Mouse (Mus musculus) lung, embryonic 14.5 days (tissue): Measurements from ENCODE around the gene 6430548M08Rik. TPM values are rescaled to one million over a fixed set of nuclear protein-coding genes. Genes with fewer than 3 reads are reported as not detected.
A peak's percentile ranks its signal among the peaks of the same experiment; 100 is the strongest.

Experiments
- ATAC-seq: fragments of 200-750 bp; cut with Nextera tagmentation; 2 replicates; pipeline ENCODE4 v1.8.0; 2017; ENCODE audit warnings: mild to moderate bottlenecking, moderate TSS enrichment, moderate library complexity; ENCODE audit not compliant: insufficient read depth
- DNase-seq: peaks from one replicate; pipeline ENCODE4 v3.0.0-alpha.2; 2015
- H3K27ac ChIP-seq: fragments of 300-500 bp; sonication (generic); 2 replicates; pipeline ENCODE4 v1.5.1; 2014; ENCODE audit warnings: low read depth, mild to moderate bottlenecking, moderate library complexity
- H3K27me3 ChIP-seq: fragments of 300-500 bp; sonication (generic); 2 replicates; pipeline ENCODE4 v1.6.1; 2014; ENCODE audit warnings: low read length, control low read depth; ENCODE audit not compliant: insufficient read depth
- H3K36me3 ChIP-seq: fragments of 300-500 bp; sonication (generic); 2 replicates; pipeline ENCODE4 v1.6.1; 2014; ENCODE audit warnings: control low read depth; ENCODE audit not compliant: insufficient read depth
- H3K4me1 ChIP-seq: fragments of 300-500 bp; sonication (generic); 2 replicates; pipeline ENCODE4 v1.6.1; 2014; ENCODE audit warnings: antibody characterized with exemption, control low read depth; ENCODE audit not compliant: insufficient read depth
- H3K4me2 ChIP-seq: fragments of 300-500 bp; sonication (generic); 2 replicates; pipeline ENCODE4 v1.6.1; 2014; ENCODE audit warnings: mild to moderate bottlenecking
- H3K4me3 ChIP-seq: fragments of 300-500 bp; sonication (generic); 2 replicates; pipeline ENCODE4 v1.5.1; 2014; ENCODE audit warnings: low read depth, low read length
- H3K9ac ChIP-seq: fragments of 300-500 bp; sonication (generic); 2 replicates; pipeline ENCODE4 v1.6.1; 2014
- H3K9me3 ChIP-seq: fragments of 300-500 bp; sonication (generic); 2 replicates; pipeline ENCODE4 v1.6.1; 2016; ENCODE audit warnings: low read depth, low read length, control low read depth
- CTCF ChIP-seq: IDR thresholded peaks from 2 replicates; pipeline ENCODE4 v1.5.1; 2016; ENCODE audit warnings: antibody characterized with exemption, low read depth
- WGBS: fragments of 180-500 bp; shearing (Covaris S2); extraction: QIAGEN DNeasy Blood & Tissue Kit; methylation state at CpG from one replicate; pipeline ENCODE4 v1.1.7; 2014; 5-methylcytosine and 5-hydroxymethylcytosine counted together
- polyA plus RNA-seq: library from polyadenylated mRNA; unstranded; fragments of >200 nt; fragmentation: Nextera tagmentation; extraction: Ambion mirVana; gene quantifications from 2 replicates; pipeline ENCODE4 v1.2.1, GENCODE M21; 2014

6430548M08Rik gene
- 7.1 and 8.0 TPM in 2 replicates for polyA plus RNA-seq

- DNase-seq, result peak; percentile 100
- H3K27ac ChIP-seq, result peak within 1 kb of the TSS; percentile 88
- peak; percentile 95 for ATAC-seq
- peaks cover 34% of the 10 kb centered on the region for H3K27me3 ChIP-seq
- no peaks in the 10 kb centered on the region for H3K36me3 ChIP-seq
- no peaks in the 10 kb centered on the region for H3K9me3 ChIP-seq
- H3K4me2 ChIP-seq, result peak within 1 kb of the TSS; percentile 96
- TF ChIP-seq CTCF, result peak; percentile 73
- peak within 1 kb of the TSS; percentile 68 for H3K4me3 ChIP-seq
- no peaks in the 10 kb centered on the region for H3K4me1 ChIP-seq
- 1% methylated on average over 57 of the region's 61 CpGs for WGBS
- peak within 1 kb of the TSS; percentile 57 for H3K9ac ChIP-seq
Measured at GRCm38 (mm10) chr8:120113758-120114255, at the start of gene 6430548M08Rik. Gene 6430548M08Rik, plus strand, starts transcription at chr8:120114152.

GRCm38 (mm10) chr8:120065611-120066010 lies 48.3 kb upstream of the 6430548M08Rik start:
- Histone ChIP-seq H3K4me2 (no peak overlapping the region), H3K9ac (no peak overlapping the region), H3K4me1 (peaks cover 6% of the 10 kb centered on the region; the same call in 1 of the 2 replicates), H3K4me3 (no peak overlapping the region), H3K9me3 (no peaks in the 10 kb centered on the region), H3K27me3 (no peaks in the 10 kb centered on the region), H3K36me3 (no peaks in the 10 kb centered on the region), H3K27ac (no peak overlapping the region)
- ATAC-seq (no peak), DNase-seq (no peak)
- 87% methylated on average over 8 of the region's 8 CpGs for WGBS
- TF ChIP-seq CTCF, result no peak

GRCm38 (mm10) chr8:120066226-120066625 lies 47.7 kb upstream of the 6430548M08Rik start:
- H3K4me2 ChIP-seq, result no peak overlapping the region
- DNase-seq (no peak), ATAC-seq (no peak)
- no peak overlapping the region for H3K4me3 ChIP-seq
- no peaks in the 10 kb centered on the region for H3K9me3 ChIP-seq
- TF ChIP-seq CTCF, result no peak
- no peak overlapping the region for H3K27ac ChIP-seq
- WGBS, result 63% methylated on average over 4 of the region's 4 CpGs
- no peaks in the 10 kb centered on the region for H3K36me3 ChIP-seq
- no peak overlapping the region for H3K9ac ChIP-seq
- peaks cover 6% of the 10 kb centered on the region; the same call in 1 of the 2 replicates for H3K4me1 ChIP-seq
- H3K27me3 ChIP-seq, result no peaks in the 10 kb centered on the region

GRCm38 (mm10) chr8:120067936-120068668 lies 45.9 kb upstream of the 6430548M08Rik start:
- H3K9me3 ChIP-seq, result no peaks in the 10 kb centered on the region
- H3K27ac ChIP-seq, result no peak overlapping the region
- no peaks in the 10 kb centered on the region for H3K36me3 ChIP-seq
- 41% methylated on average over 19 of the region's 19 CpGs for WGBS
- H3K4me2 ChIP-seq, result no peak overlapping the region
- peaks cover 6% of the 10 kb centered on the region; the same call in 1 of the 2 replicates for H3K4me1 ChIP-seq
- no peak overlapping the region for H3K9ac ChIP-seq
- DNase-seq (peak; percentile 42), ATAC-seq (no peak)
- TF ChIP-seq CTCF, result no peak
- H3K27me3 ChIP-seq, result no peaks in the 10 kb centered on the region
- no peak overlapping the region for H3K4me3 ChIP-seq

- H3K36me3 ChIP-seq, result no peaks in the 10 kb centered on the region
- peak; percentile 93 for DNase-seq
- H3K9me3 ChIP-seq, result no peaks in the 10 kb centered on the region
- peak; percentile 69 for ATAC-seq
- 25% methylated on average over 4 of the region's 4 CpGs for WGBS
- H3K4me2 ChIP-seq, result no peak overlapping the region
- peaks cover 6% of the 10 kb centered on the region; the same call in 1 of the 2 replicates for H3K4me1 ChIP-seq
- H3K4me3 ChIP-seq, result no peak overlapping the region
- H3K9ac ChIP-seq, result no peak overlapping the region
- peak; percentile 99 for TF ChIP-seq CTCF
- no peaks in the 10 kb centered on the region for H3K27me3 ChIP-seq
- H3K27ac ChIP-seq, result no peak overlapping the region
Measured at GRCm38 (mm10) chr8:120071684-120072083, 42.3 kb upstream of the 6430548M08Rik start.

- WGBS, result 66% methylated on average over 9 of the region's 9 CpGs
- no peak overlapping the region for H3K4me2 ChIP-seq
- no peaks in the 10 kb centered on the region for H3K27me3 ChIP-seq
- no peak overlapping the region for H3K9ac ChIP-seq
- H3K4me1 ChIP-seq, result peaks cover 6% of the 10 kb centered on the region; the same call in 1 of the 2 replicates
- no peaks in the 10 kb centered on the region for H3K36me3 ChIP-seq
- H3K9me3 ChIP-seq, result no peaks in the 10 kb centered on the region
- no peak overlapping the region for H3K4me3 ChIP-seq
- no peak for TF ChIP-seq CTCF
- no peak overlapping the region for H3K27ac ChIP-seq
- DNase-seq, result no peak
- no peak; the same call in 1 of the 2 replicates for ATAC-seq
Measured at GRCm38 (mm10) chr8:120072259-120072658, 41.7 kb upstream of the 6430548M08Rik start.

- H3K4me1 ChIP-seq, result peaks cover 5% of the 10 kb centered on the region; the same call in 1 of the 2 replicates
- WGBS, result 77% methylated on average over 8 of the region's 8 CpGs
- TF ChIP-seq CTCF, result no peak
- H3K36me3 ChIP-seq, result no peaks in the 10 kb centered on the region
- no peaks in the 10 kb centered on the region for H3K27me3 ChIP-seq
- H3K9me3 ChIP-seq, result no peaks in the 10 kb centered on the region
- no peak overlapping the region for H3K4me3 ChIP-seq
- no peak for DNase-seq
- H3K9ac ChIP-seq, result no peak overlapping the region
- no peak overlapping the region for H3K4me2 ChIP-seq
- no peak overlapping the region for H3K27ac ChIP-seq
- ATAC-seq, result no peak
Measured at GRCm38 (mm10) chr8:120072827-120073226, 41.1 kb upstream of the 6430548M08Rik start.
